Mouse (Mus musculus) neural tube, embryonic 15.5 days (tissue): ENCODE measurements at regions not wholly inside any gene's neighbourhood (a gene's known extent, or its start where the extent isn't known, plus 50 kb on each side); places are given as distances from the start of the nearest gene placed in this dataset.

Experiments
- ATAC-seq: fragments of 200-750 bp; cut with Nextera tagmentation; 2 replicates; pipeline ENCODE4 v1.8.0; 2017; ENCODE audit warnings: mild to moderate bottlenecking, moderate TSS enrichment, moderate library complexity; ENCODE audit not compliant: low FRiP score
- H3K27ac ChIP-seq: fragments of 300-500 bp; sonication (generic); replicated peaks from 2 replicates; pipeline ENCODE4 v1.5.1; 2015; ENCODE audit warnings: mild to moderate bottlenecking, inconsistent platforms
- H3K27me3 ChIP-seq: fragments of 300-500 bp; sonication (generic); replicated peaks from 2 replicates; pipeline ENCODE4 v1.6.1; 2015; ENCODE audit warnings: inconsistent platforms
- H3K36me3 ChIP-seq: fragments of 300-500 bp; sonication (generic); 2 replicates; pipeline ENCODE4 v1.6.1; 2015; ENCODE audit warnings: inconsistent platforms
- H3K4me1 ChIP-seq: fragments of 300-500 bp; sonication (generic); 2 replicates; pipeline ENCODE4 v1.6.1; 2015; ENCODE audit warnings: inconsistent platforms
- H3K4me2 ChIP-seq: fragments of 300-500 bp; sonication (generic); 2 replicates; pipeline ENCODE4 v1.6.1; 2015; ENCODE audit warnings: inconsistent platforms, mild to moderate bottlenecking, moderate library complexity
- H3K4me3 ChIP-seq: fragments of 300-500 bp; sonication (generic); replicated peaks from 2 replicates; pipeline ENCODE4 v1.5.1; 2015; ENCODE audit warnings: mild to moderate bottlenecking, inconsistent platforms
- H3K9ac ChIP-seq: fragments of 300-500 bp; sonication (generic); replicated peaks from 2 replicates; pipeline ENCODE4 v1.6.1; 2015; ENCODE audit warnings: mild to moderate bottlenecking, inconsistent platforms
- H3K9me3 ChIP-seq: fragments of 300-500 bp; sonication (generic); replicated peaks from 2 replicates; pipeline ENCODE4 v1.6.1; 2016; ENCODE audit warnings: inconsistent platforms
- WGBS: fragments of 180-500 bp; shearing (Covaris S2); methylation state at CpG from one replicate; pipeline ENCODE4 v1.1.7; 2015; ENCODE audit warnings: mixed read lengths; 5-methylcytosine and 5-hydroxymethylcytosine counted together

GRCm38 (mm10) chr12:94645302-94645701 lies 1046.7 kb upstream of the Flrt2 start:
- ATAC-seq: no peak
- Histone ChIP-seq H3K36me3 (no peaks in the 10 kb centered on the region), H3K4me1 (no peaks in the 10 kb centered on the region), H3K4me2 (no peak overlapping the region), H3K27me3 (no peaks in the 10 kb centered on the region), H3K27ac (no peak overlapping the region), H3K9ac (no peak overlapping the region), H3K4me3 (no peak overlapping the region), H3K9me3 (no peaks in the 10 kb centered on the region)
- 60% methylated on average over 2 of the region's 2 CpGs for WGBS

- no peak overlapping the region for H3K4me3 ChIP-seq
- H3K4me1 ChIP-seq: no peaks in the 10 kb centered on the region
- H3K9ac ChIP-seq: no peak overlapping the region
- no peaks in the 10 kb centered on the region for H3K36me3 ChIP-seq
- no peaks in the 10 kb centered on the region for H3K27me3 ChIP-seq
- 98% methylated on average over 1 of the region's 1 CpGs for WGBS
- no peaks in the 10 kb centered on the region for H3K9me3 ChIP-seq
- ATAC-seq: no peak
- H3K27ac ChIP-seq: no peak overlapping the region
- no peak overlapping the region for H3K4me2 ChIP-seq
Measured at GRCm38 (mm10) chr12:94670035-94670434, 1022.0 kb upstream of the Flrt2 start.

- ATAC-seq: no peak
- Histone ChIP-seq H3K9me3 (no peaks in the 10 kb centered on the region), H3K36me3 (no peaks in the 10 kb centered on the region), H3K4me1 (no peaks in the 10 kb centered on the region), H3K27ac (no peak overlapping the region), H3K4me3 (no peak overlapping the region), H3K4me2 (no peak overlapping the region), H3K9ac (no peak overlapping the region), H3K27me3 (no peaks in the 10 kb centered on the region)
- WGBS: 81% methylated on average over 2 of the region's 2 CpGs
Measured at GRCm38 (mm10) chr12:94674925-94675324, 1017.1 kb upstream of the Flrt2 start.

GRCm38 (mm10) chr12:94691341-94692029 lies 1000.5 kb upstream of the Flrt2 start:
- Histone ChIP-seq H3K9me3 (no peaks in the 10 kb centered on the region), H3K36me3 (no peaks in the 10 kb centered on the region), H3K27me3 (no peaks in the 10 kb centered on the region), H3K4me1 (no peaks in the 10 kb centered on the region), H3K27ac (no peak overlapping the region), H3K4me2 (no peak overlapping the region), H3K9ac (no peak overlapping the region), H3K4me3 (no peak overlapping the region)
- no peak for ATAC-seq
- 81% methylated on average over 2 of the region's 2 CpGs for WGBS

GRCm38 (mm10) chr12:94731391-94731790 lies 960.6 kb upstream of the Flrt2 start:
- H3K9ac ChIP-seq: no peak overlapping the region
- ATAC-seq: no peak
- 60% methylated on average over 5 of the region's 5 CpGs for WGBS

GRCm38 (mm10) chr12:94733179-94733578 lies 958.8 kb upstream of the Flrt2 start:
- 44% methylated on average over 4 of the region's 4 CpGs for WGBS
- no peak for ATAC-seq
- no peak overlapping the region for H3K4me3 ChIP-seq

More at GRCm38 (mm10) chr12:94731391-94731790, 960.6 kb upstream of the Flrt2 start:
- no peaks in the 10 kb centered on the region for H3K9me3 ChIP-seq
- no peaks in the 10 kb centered on the region for H3K36me3 ChIP-seq
- no peak overlapping the region for H3K27ac ChIP-seq
- H3K4me2 ChIP-seq: no peak overlapping the region
- no peak overlapping the region for H3K4me3 ChIP-seq
- no peaks in the 10 kb centered on the region for H3K27me3 ChIP-seq
- peaks cover 4% of the 10 kb centered on the region for H3K4me1 ChIP-seq

GRCm38 (mm10) chr12:94737263-94737662 lies 954.8 kb upstream of the Flrt2 start:
- Histone ChIP-seq H3K27me3 (no peaks in the 10 kb centered on the region), H3K27ac (no peak overlapping the region), H3K36me3 (no peaks in the 10 kb centered on the region), H3K4me3 (no peak overlapping the region), H3K4me2 (no peak overlapping the region), H3K9me3 (no peaks in the 10 kb centered on the region), H3K9ac (no peak overlapping the region), H3K4me1 (peaks cover 4% of the 10 kb centered on the region)
- WGBS: 70% methylated on average over 4 of the region's 4 CpGs
- ATAC-seq: no peak

More at GRCm38 (mm10) chr12:94733179-94733578, 958.8 kb upstream of the Flrt2 start:
- Histone ChIP-seq H3K27ac (no peak overlapping the region), H3K9me3 (no peaks in the 10 kb centered on the region), H3K4me2 (no peak overlapping the region), H3K27me3 (no peaks in the 10 kb centered on the region), H3K4me1 (peaks cover 4% of the 10 kb centered on the region), H3K9ac (no peak overlapping the region), H3K36me3 (no peaks in the 10 kb centered on the region)

GRCm38 (mm10) chr12:94749747-94750515 lies 942.1 kb upstream of the Flrt2 start:
- Histone ChIP-seq H3K27ac (no peak overlapping the region), H3K27me3 (no peaks in the 10 kb centered on the region), H3K4me1 (no peaks in the 10 kb centered on the region), H3K9me3 (no peaks in the 10 kb centered on the region), H3K4me3 (no peak overlapping the region), H3K4me2 (no peak overlapping the region), H3K9ac (no peak overlapping the region), H3K36me3 (no peaks in the 10 kb centered on the region)
- ATAC-seq: no peak
- WGBS: 81% methylated on average over 6 of the region's 6 CpGs

- Histone ChIP-seq H3K9me3 (no peaks in the 10 kb centered on the region), H3K4me3 (no peak overlapping the region), H3K27ac (no peak overlapping the region), H3K27me3 (no peaks in the 10 kb centered on the region), H3K4me1 (no peaks in the 10 kb centered on the region), H3K36me3 (no peaks in the 10 kb centered on the region), H3K9ac (no peak overlapping the region), H3K4me2 (no peak overlapping the region)
- 94% methylated on average over 2 of the region's 2 CpGs for WGBS
- ATAC-seq: no peak
Measured at GRCm38 (mm10) chr12:94755754-94756153, 936.3 kb upstream of the Flrt2 start.

- no peaks in the 10 kb centered on the region for H3K9me3 ChIP-seq
- no peaks in the 10 kb centered on the region for H3K27me3 ChIP-seq
- no peaks in the 10 kb centered on the region for H3K36me3 ChIP-seq
- no peak overlapping the region for H3K4me3 ChIP-seq
- no peaks in the 10 kb centered on the region for H3K4me1 ChIP-seq
- no peak overlapping the region for H3K4me2 ChIP-seq
- no peak overlapping the region for H3K9ac ChIP-seq
- 43% methylated on average over 5 of the region's 5 CpGs for WGBS
- no peak overlapping the region for H3K27ac ChIP-seq
- ATAC-seq: no peak
Measured at GRCm38 (mm10) chr12:94795913-94796615, 896.0 kb upstream of the Flrt2 start.

GRCm38 (mm10) chr12:94804692-94805091 lies 887.3 kb upstream of the Flrt2 start:
- Histone ChIP-seq H3K36me3 (no peaks in the 10 kb centered on the region), H3K9ac (no peak overlapping the region), H3K27me3 (no peaks in the 10 kb centered on the region), H3K27ac (no peak overlapping the region), H3K4me2 (no peak overlapping the region), H3K4me3 (no peak overlapping the region), H3K4me1 (no peaks in the 10 kb centered on the region), H3K9me3 (no peaks in the 10 kb centered on the region)
- 82% methylated on average over 1 of the region's 1 CpGs for WGBS
- ATAC-seq: no peak

GRCm38 (mm10) chr12:94831400-94831799 lies 860.6 kb upstream of the Flrt2 start:
- Histone ChIP-seq H3K4me2 (no peak overlapping the region), H3K4me3 (no peak overlapping the region), H3K4me1 (no peaks in the 10 kb centered on the region), H3K27me3 (no peaks in the 10 kb centered on the region), H3K36me3 (no peaks in the 10 kb centered on the region), H3K9me3 (no peaks in the 10 kb centered on the region), H3K27ac (no peak overlapping the region), H3K9ac (no peak overlapping the region)
- no peak for ATAC-seq
- WGBS: 77% methylated on average over 2 of the region's 2 CpGs
